Mouse (Mus musculus) CD8-positive naive resting alpha-beta T cell, adult 2 months (primary cell): Measurements from ENCODE around the gene Sgms1.
A peak's percentile ranks its signal among the peaks of the same experiment; 100 is the strongest.

Source experiments
- DNase-seq, 2 experiments: peaks; one replicate each; pipeline ENCODE4 v3.0.0; 2022; ENCODE audit warnings: low read depth in 2 of 2, low spot score in 2 of 2

Gene Sgms1

GRCm38 (mm10) chr19:32186594-32187092 is 202.9 kb downstream of the Sgms1 start:
- peak; percentile 72 to 77 for DNase-seq

- DNase-seq: no peak
These were observed 206.5 kb downstream of the Sgms1 start for GRCm38 (mm10) chr19:32183005-32183404.

- DNase-seq: no peak
These were observed 207.0 kb downstream of the Sgms1 start for GRCm38 (mm10) chr19:32182471-32182870.

- DNase-seq: peak in 1 of 2 experiments; percentile 33
These were observed 207.7 kb downstream of the Sgms1 start for GRCm38 (mm10) chr19:32181721-32182394.

GRCm38 (mm10) chr19:32180756-32181674 is 208.5 kb downstream of the Sgms1 start:
- DNase-seq: no peak

GRCm38 (mm10) chr19:32179978-32180413 is 209.5 kb downstream of the Sgms1 start:
- no peak for DNase-seq

GRCm38 (mm10) chr19:32179514-32179913 is 210.0 kb downstream of the Sgms1 start:
- no peak for DNase-seq

GRCm38 (mm10) chr19:32178161-32178560 is 211.4 kb downstream of the Sgms1 start:
- DNase-seq: no peak

- DNase-seq: no peak
These were observed 213.1 kb downstream of the Sgms1 start for GRCm38 (mm10) chr19:32176458-32176857.

GRCm38 (mm10) chr19:32175991-32176390 is 213.5 kb downstream of the Sgms1 start:
- DNase-seq: no peak

GRCm38 (mm10) chr19:32175013-32175412 is 214.5 kb downstream of the Sgms1 start:
- DNase-seq: no peak

GRCm38 (mm10) chr19:32174561-32174960 is 215.0 kb downstream of the Sgms1 start:
- no peak for DNase-seq

GRCm38 (mm10) chr19:32173522-32174184 is 215.9 kb downstream of the Sgms1 start:
- DNase-seq: no peak

GRCm38 (mm10) chr19:32172511-32172981 is 217.0 kb downstream of the Sgms1 start:
- peak; percentile 47 to 66 for DNase-seq

- DNase-seq: no peak
These were observed 217.5 kb downstream of the Sgms1 start for GRCm38 (mm10) chr19:32171981-32172380.

GRCm38 (mm10) chr19:32169634-32170540 is 219.6 kb downstream of the Sgms1 start:
- DNase-seq: peak; percentile 72 to 78

- peak; percentile 31 to 32 for DNase-seq
These were observed 221.5 kb downstream of the Sgms1 start for GRCm38 (mm10) chr19:32168031-32168430.

GRCm38 (mm10) chr19:32166823-32167605 is 222.5 kb downstream of the Sgms1 start:
- peak in 1 of 2 experiments; percentile 39 for DNase-seq

- no peak for DNase-seq
These were observed 223.8 kb downstream of the Sgms1 start for GRCm38 (mm10) chr19:32165711-32166110.
